Mouse (Mus musculus) layer of hippocampus, adult 18-20 months (tissue): ENCODE measurements at regions not wholly inside any gene's neighbourhood (a gene's known extent, or its start where the extent isn't known, plus 50 kb on each side); places are given as distances from the start of the nearest gene placed in this dataset.
"Not testable (repeated sequence)": the region's sequence is repeated elsewhere in the genome, so short reads cannot be mapped to it uniquely, and the experiment has no call there.

Experiments
- DNase-seq, 2 experiments: peaks; one replicate each; pipeline ENCODE4 v3.0.0; 2022; ENCODE audit warnings: low spot score in 2 of 2

DNA sequence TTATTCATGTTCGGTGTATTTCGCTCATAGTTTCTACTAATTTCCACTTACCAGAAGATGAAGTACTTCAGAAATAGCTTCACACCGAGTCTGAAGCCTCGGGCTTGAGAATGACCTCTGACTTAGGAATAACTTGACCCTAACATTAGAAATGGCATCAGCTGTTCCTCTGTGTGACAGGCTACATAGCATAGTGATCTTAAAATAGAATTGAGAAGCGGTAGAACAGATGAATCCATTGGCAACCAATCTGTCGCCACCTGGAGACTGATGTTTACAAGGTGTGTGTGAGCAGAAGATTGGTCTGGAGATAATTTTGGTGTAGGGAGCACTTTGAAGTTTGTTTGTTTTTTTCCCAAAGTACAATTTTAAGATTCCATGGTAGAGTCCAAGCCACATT is 60.9 kb upstream of the Ahi1 start:
- no peak for DNase-seq

DNA sequence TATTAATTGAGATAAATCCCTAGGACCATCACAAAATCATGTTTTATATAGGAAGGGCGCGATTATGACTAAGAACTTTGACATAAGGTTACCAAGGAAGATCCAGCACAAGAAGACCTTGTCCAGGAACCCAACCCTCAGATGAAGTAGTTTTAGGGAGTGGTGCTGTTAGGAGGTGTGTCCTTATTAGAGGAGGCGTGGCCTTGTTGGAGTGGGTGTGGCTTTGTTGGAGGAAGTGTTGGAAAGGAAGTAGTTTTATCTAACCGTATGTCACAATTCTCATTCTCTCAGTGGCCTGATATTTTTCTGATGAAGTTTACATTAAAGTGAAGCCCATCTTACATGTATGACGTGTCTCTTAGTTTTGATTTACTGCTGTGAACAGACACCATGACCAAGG is 68.7 kb upstream of the Ahi1 start:
- no peak for DNase-seq

DNA sequence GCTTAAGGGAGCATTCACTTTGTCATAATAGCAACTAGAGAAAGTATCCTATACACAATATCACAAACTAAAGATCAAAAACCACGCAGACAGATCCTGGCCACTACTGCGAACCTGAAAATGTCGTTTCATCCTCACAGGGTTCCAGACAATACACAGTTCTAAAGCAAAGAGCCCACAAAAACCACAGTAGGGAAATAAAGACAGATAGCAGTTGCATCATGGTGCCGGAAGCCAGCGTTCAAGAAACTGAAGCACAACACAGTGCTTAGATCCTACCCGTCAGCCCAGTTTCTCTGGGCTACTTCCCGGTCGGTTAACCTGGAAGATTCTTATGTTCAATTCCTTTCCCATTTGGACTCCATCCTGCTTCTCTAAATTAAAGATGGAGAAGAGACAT is 69.7 kb upstream of the Ahi1 start:
- no peak for DNase-seq

DNA sequence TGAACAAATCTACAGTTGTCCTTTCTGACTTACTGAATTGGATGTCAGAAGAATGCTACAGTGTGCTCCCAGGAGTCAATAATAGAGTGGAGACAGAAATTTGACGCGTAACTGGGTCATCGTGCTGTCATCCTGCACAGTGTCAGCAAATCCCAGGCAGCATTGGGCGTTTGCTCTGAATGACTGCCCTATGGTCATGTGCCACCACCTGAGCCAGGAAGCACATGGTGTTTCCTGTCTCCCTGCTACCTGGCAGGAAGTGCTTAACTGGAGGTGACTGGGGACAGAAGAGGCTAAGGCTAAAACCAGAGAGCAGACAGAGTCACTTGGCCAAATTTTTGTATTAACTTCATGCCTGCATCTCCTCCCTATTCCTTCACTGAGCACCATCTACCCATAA is 72.1 kb upstream of the Ahi1 start:
- no peak for DNase-seq

DNA sequence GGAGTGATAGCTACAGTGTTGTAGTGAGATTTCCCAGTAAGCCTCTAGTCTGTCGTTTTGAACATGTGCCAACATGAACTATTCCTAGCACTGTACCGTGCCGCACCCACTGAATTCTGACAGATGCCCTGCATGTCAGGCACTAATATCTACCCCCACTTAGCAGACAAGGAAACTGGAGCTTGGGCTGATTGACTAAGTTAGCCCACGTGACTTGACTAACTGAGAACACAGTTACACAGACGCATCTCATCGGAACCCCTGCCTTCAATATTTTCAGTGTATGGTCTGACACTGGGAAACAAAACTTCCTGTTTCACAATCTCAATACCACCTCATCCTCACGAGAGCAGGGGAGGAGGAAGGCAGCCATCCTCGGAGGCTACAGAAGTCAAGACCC is 72.9 kb upstream of the Ahi1 start:
- DNase-seq = peak in 1 of 2 experiments; percentile 26

DNA sequence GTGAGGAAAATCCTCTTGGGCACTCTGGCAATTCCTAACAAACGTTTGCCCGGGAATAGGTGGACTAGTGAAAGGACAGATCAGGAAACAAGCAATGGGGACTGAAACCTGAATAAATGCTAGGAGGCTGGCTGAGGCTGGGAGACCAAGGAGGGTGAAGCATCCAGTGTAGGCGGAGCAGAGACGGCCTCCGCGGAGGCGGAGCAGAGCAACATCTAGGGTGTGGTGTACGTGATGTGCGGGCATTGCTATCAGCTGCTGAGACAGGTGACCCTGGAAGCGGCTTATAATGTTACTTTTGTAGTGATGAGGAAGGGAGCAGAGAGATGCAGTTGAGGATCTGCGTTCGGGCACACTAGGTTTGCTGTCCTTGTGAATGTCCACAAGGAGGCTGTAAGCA is 85.3 kb upstream of the Ahi1 start:
- no peak for DNase-seq

DNA sequence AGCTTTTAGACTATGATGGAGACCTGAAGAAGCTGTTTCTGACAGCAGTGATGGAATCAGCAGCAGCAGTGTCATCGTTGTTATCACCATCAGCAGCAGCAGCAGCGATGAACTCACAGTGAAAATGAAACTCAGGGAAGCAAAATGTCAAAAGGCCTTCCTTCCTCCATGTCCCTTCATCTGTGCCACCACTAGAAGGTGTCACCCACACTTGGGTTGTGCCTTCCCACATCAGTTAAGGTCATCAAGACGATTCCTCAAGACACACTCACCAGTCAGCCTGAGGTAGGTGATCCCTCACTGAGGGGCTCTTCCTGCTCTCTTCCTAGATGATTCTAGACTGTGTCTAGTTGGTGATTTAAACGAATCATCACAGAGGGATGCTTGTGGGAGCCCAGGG is 87.3 kb upstream of the Ahi1 start:
- no peak for DNase-seq

DNA sequence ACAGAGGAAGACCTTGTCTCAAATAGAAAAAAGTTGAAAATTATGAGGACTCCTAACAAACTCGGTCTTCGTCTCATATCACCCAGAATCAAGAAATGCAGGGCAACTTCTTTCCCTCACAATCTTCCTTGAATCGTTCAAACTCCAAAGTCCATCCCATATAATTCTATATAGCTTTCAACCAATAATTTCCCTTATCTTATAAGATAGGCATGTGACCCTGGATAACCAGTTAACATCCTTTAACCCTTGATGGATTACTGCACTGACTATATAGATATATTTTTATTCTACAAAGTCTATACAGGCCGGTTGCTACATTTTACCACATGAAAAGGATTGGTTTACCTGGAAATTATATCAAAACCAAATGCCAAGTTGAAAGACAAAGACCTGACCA is 94.9 kb upstream of the Ahi1 start:
- DNase-seq = no peak

DNA sequence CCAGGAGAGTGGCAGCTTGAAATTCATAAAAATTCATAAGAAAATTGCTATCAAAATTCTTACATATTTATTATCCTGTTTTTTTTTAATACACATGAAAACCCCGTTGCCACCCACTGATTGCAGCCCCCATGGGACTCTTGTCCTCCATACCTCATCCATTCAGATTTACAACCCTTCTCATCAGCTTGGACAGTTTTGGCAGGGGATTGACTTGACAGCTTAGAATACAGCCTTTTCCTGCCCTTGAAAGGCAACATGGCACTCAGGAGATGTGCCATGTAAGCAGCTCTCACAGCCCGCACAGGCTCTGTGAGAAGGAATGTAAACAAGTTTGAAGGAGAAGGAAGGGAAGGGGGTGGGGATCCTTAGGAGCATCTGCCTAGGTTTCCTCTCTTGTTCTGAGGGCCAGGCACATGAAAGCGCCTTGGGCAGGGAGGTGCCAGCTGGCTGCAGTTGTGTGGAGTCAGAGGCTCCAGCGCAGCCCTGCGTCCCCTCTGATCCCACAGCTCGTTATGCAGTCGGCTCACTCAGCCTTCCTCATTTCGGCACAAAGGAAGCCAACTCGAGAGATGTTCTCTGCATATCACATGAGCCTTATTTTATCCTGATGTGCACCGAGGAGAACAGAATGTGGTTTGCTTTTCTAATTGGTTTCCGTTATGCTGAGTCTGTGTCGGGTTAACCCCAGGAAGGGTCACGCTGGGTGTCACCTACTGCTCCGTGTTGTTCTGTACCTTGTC is 97.6 kb upstream of the Ahi1 start:
- peak; percentile 20 to 52 for DNase-seq

DNA sequence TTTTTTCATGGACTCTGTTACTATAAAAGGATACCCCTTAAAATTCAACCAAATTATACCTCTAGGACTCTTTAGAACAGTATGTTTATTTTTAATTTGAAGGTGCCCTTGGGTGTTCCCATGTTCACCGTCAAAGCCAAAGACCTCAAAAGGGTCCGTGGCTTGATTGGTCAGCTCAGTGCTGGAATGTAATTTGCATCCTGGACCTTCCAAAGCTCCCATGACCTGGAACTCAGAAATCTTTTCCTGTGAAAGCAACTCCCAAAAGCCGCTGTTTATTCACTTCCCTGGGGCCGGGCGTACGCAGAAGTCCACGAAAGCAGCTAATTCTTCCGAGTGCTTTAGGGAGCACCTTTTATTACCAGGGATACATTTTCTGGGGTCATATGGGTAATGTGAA is 105.1 kb upstream of the Ahi1 start:
- DNase-seq = no peak

DNA sequence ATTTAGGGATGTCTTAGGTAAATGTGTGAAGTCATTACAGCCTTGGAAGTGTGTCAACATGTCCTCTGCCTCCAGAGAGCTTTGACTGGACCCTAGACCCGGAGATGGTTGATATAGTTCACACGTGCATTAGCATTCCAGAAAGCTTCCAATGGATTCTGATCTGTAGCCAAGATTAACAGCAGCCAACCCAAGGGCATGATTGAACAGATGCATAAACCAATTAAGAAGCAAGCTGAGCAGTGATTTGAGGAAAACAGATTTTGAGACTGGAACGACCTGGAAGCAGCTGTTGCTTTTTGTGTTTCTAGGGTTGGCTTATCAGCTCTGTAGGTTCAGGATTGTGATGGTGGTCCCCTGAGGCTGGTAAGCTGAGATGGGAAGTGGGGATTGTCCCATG is 109.1 kb upstream of the Ahi1 start:
- no peak for DNase-seq

DNA sequence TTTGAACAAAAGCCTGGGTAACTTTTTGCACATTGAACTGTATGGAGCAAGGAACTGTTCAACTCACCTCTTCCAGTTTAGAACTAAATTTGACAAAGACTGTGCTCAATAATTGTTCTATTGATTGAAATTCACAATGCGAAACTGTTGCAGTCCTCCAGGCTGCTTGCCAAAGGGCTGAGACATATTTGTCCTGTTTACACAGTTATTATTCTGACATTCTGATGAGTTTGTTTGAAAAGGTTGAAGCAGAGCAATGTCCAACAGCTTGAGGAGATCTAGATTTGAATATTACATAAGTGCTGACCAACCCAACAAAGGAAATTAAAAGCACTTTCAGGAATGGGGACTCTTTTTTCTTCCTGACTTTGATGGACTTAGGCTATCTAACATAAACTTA is 110.2 kb upstream of the Ahi1 start:
- no peak for DNase-seq

DNA sequence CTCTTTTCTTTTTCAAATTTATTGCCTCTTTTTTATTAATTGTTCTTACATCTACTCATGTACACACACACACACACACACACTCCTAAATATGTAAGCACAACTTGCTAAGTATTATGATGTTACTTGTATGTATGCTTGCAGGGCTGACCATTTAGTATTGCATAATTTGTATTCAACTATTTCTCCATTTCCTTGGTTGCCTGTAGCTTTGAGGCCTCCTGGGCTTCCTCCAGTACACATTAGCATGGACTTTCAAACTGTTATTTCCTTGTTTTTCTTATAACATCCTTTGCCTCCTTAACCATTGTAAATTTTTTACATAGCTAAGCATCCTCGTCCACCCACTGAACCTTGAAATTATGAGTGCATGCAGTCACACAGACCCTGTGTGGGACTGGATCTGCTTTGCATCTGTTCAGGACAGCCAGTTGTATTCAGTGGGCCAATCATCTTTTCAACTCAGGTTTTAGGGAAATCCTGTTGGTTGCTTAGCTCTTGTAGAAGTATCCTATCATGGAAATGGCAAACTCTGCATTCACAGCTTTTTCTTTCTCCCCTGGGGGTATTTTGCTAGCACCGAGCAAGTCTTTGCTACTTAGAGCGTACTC is 110.8 kb upstream of the Ahi1 start:
- no peak for DNase-seq

DNA sequence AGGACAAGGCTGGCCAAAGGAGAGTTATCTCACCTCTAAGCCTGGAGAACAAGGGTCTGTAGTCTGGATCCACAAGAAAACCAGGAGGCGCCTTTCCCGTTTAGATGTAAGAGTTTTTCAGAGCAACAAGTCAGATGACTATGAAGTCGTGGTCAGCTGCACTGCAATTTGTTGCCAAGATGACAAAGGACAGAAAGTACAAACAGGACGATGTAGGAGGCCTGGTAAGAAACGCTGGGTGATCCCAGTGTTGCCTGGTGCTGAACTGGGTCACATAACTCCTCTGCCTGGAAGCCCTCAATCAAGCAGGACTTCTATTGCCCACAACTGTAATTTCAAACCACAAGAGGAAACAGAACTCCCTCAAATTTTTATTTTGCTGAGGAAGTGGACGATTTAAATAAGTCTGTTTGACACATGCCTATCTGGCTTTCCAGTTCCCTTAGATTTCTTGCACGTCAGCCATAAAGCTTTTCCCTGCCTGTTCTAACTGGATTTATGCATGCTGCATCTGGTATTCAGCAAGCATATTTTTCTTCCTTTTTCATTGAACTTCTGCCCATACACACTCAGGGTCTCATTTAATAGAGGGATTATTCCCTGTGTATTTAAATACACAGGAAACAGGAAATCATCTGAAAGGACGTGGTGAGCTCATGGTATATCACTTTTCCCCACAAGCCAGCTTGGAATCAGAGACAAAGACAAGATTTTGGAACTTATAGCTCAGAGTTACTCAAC is 113.5 kb upstream of the Ahi1 start:
- no peak for DNase-seq

DNA sequence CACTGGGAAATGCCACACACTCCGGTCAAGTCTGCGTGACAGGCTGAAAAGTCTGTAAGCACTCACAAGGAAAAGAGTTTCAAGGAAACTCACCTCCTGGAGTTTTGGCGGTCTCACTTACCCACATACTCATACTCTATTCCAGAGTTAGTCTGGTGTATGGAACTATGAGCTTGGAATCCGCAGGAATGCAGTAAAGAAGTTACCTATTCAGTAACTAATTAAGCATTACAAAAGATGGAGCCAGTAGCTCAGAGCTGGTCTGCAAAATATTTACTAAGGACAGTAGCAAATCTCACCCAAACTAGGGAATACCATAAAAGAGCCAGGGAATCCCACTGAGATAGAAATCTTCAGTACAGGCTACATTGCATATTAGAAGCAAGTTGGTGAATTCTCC is 111.9 kb upstream of the Pde7b start:
- not testable (repeated sequence) for DNase-seq

DNA sequence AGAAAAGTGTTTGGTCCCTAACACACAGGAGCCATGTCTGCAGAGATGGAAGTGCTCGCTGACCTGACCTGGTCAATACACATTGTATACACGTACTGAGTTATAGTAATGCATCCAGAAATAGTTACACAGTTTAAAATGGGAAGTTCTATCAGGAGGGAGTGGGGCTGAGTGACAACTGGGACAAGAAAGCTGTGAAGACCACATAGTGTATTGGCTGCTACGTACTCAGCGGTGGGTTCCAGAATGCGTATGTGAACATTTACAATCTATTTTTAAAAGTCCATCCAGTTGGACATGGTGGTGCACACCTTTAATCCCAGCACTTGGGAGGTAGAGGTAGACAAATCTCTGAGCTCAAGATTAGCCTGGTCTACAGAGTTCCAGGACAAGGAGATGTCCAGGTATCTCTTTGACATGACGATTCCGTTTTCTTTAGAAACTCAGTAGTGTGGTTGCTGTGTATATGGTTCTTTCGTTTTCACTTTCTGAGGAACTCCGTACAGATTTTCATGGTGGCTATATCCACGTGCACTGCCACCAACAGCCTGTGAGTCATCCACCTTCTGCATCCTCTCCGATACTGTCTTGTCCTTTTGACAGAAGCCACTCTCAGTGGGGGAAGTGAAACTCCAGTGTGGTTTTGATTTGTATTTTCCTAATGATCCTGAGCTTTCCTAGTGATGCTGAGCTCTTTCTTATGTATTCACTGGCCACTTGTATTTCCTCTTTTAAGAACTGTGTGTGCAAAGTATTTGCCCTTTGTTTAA is 110.1 kb upstream of the Pde7b start:
- DNase-seq = no peak

DNA sequence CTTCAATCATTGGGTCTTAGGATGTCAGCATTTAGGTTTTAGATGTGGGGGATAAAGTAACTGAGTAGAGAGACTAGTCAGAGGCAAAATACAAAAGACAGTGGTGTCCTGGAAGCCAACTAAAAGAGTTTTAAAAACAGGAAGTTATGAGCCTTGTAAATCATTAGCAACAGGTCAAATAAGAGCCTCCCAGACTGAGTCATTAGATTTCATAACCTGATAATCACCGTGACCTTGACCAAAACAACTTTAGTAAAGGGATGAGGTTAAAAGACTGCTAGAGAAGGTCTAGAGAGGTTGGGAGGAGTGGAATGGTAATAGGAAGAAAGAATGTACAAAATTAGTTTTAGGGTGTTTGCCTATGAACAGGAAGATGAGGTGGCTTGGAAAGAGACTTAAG is 103.4 kb upstream of the Pde7b start:
- no peak for DNase-seq

DNA sequence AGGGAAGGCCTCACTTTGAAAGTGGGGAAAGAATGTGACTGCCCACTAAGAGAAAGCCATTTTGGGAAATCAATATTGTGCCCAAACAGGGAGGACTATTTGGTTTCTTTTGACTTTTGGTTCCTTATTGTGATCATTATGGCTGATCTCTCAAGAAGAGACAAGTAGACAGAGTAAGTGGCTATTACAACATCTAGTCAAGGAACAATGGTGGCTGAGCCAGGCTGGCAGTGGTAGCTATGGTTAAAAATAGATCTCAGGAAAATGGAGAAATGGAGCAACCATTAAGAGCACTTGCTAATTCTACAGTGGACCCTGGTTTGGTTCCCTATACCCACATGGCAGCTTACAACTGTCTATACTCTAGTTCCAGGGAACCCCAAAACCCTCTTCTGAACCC is 102.6 kb upstream of the Pde7b start:
- DNase-seq = no peak

DNA sequence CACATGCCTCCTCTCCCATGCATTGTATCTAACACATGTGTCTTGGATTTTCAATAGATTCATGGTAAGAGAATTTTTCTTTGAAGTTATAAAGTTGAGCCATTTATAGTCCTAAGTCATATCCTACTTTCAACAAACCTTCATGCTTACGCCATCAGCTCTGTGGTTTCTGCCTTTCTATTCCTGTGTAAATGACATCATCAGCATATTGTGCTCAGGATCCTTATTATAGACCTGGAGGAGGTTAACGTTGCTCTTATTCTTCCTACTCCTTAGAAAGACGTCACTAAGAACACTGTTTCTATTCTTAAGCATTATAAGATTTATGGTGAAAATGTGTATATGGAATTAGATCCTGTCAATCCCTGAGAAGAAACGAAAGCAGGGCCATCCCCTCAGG is 93.7 kb upstream of the Pde7b start:
- DNase-seq = no peak

DNA sequence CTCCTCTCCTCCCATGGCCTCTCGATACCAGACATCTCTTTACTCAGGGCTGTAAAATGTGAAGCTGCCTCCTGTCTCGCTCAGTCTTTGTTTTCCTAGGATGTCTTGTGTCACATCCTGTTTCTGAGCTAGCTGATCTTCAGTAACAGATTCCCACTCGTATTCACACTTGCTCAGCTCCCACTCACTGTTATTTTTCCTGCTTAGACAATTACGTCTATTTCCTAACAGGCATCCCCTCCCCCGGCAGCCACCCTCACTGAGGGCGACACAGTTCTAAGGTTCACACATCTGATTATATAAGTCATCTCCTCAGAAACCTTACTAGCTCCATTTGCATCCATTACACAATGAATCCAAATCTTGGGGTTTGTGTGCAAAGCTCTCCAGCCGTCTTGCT is 74.9 kb upstream of the Pde7b start:
- DNase-seq = peak in 1 of 2 experiments; percentile 28

DNA sequence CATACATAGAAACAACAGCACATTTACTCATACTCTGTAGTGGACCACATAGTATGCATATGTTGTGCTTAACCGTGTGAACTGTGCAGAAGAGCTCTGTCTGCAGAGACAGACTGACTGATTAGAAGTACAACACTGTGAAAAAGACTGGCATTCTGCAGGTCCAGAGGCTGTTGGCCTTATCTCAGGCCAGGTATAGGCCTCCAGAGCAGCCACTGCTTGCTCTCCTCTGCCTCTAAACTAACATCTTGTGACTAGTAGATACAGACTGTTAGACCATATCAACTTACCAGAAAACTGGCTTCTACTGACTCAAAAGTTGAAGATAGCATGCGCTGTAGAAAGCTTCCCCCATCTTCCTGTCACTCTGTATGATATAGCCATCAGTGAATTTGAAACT is 73.5 kb upstream of the Pde7b start:
- DNase-seq = no peak

DNA sequence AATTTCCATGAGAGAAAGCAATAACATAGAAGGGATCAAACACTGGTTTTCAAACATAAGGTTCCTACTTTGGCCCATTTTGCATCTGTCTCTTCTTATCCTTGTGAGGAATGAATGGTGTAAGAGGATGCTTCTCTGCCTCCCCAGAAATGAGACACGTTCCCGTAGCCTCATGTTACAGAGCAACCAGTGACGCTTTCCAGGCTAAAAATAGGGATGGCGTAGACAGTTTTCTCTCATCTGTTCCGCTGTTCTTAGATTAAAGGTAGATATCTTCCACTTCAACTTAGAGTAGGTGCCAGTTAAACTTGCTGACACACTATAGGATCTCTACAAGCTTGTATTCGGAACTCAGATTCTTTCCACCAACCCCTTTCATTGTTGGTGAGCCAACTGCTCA is 69.1 kb upstream of the Pde7b start:
- no peak for DNase-seq
